Mouse (Mus musculus): ENCODE measurements around the gene Hdac8. TPM values are rescaled to one million over a fixed set of nuclear protein-coding genes. Genes with fewer than 3 reads are reported as not detected.

The Hdac8 gene
- total RNA-seq, 2 experiments from 2014 or later = 9.7 to 12.2 TPM

DNA sequence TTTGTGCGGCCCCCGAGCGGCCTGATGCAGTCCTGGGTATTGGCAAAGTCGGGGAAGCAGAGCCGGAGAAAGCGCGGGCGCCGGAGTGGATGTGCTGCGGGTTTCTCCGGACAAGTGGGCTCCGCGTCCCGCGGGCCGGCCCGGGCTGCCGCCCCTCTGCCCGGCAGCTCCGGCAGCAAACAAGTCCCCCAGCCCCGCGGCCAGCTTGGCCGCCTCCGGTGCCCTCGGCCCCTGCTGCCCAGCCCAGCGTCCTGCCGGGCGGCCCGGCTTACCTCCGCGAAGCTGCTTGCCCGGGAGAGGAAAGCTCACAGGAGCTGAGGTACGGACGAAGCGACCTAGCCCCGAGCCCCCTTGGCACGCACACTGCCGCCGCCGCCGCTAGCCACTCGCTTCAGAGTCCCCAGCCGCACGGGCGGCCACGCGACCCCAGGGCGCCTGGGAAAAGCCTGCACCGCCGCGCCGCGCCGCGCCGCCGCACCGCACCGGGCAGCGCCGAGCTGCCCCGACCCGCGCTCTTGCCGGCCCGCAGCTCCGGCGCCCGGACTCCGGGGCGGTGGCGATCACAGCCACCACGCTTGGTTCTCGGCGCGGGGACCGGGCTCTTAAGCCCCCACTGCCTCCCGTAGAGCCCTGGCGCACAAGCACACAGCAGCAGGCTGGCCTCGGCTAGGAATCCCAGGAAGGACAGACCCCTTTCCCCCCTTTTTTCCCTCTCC, 253.8 kb downstream of the Hdac8 start:
- DNase-seq (ENCODE audit: extremely low spot score in 1 of 2, low spot score in 2 of 2) = peak in 1 of 2 experiments; percentile 21
- intact Hi-C loops (cut with DNase I) = no loop called here

DNA sequence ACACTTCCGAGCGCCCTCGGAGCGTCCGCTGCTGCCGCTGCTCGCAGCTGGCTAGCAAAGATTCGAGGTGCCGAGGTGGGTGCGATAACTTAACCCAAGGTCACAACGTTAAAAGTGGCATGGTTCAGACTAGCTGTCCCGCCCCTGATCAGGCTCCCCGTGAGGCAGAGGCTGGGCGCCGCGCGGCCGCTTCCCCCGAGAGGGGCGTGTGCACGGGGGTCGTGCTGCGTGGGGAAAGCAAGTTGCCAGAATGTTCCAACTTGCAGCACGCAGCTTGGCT, 254.3 kb downstream of the Hdac8 start:
- intact Hi-C loops (cut with DNase I) = no loop called here
- no peak for DNase-seq (ENCODE audit: extremely low spot score in 1 of 2, low spot score in 2 of 2)

DNA sequence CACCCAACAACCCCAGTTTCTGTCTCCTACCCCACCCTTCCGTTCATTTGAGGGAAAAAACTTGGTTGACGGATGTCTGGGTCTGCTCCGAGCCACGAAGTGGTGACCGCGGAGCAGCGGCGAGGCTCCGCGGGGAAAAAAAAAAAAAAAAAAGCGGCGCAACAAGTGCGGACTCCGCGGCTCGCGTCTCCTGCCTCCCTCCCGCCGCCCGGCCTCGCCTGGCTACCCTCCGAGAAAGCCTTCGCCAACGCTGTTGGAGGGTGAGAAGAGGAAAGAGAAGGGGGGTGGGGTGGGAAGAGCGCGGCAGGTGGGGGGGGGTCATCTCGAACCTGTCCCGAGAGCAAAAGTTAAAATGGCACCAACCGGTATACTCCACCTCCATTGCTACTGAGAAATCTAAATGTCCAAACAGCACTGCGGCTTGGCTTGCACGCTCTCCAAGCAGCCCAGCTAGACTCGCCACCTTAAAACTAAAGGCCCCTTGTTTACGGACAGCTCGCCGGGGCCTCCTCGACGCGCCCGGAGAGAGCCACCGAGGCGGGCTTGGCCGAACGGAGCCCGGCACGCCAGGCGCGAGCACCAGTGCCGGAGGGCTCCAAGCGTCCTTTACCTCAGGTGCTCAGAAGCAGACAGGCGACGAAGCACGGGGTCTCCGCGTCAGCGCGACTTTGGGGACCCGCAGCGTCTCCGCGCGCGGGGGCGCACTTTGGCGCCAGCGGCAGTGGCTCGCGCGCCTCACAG, 254.8 kb downstream of the Hdac8 start:
- peak in 1 of 2 experiments; percentile 20 for DNase-seq (ENCODE audit: extremely low spot score in 1 of 2, low spot score in 2 of 2)
- intact Hi-C loops (cut with DNase I) = no loop called here

DNA sequence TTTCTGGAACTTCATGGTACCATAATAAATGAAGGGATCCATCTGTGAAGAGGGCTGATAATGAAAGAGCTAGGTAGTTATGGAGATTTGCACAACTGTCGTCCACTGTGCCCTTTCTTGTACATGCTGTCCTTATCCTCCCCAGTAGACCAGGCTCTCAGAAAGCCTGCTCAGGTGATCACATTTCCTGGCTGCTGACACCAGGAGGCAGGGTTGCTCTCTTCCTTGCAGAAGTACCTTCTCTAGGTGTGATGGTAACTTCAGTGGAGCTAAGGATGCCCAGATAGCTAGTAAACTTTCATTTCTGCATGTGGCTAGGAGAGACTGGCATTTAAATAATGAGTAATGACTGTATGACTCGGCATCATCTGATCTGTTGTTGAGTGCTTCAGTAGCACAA, 260.8 kb downstream of the Hdac8 start:
- no peak for DNase-seq (ENCODE audit: extremely low spot score in 1 of 2, low spot score in 2 of 2)
- intact Hi-C loops (cut with DNase I) = no loop called here

Small RNA genes lying within 50 kb of the gene (microRNA-seq; reads per million reads assigned to microRNA genes)
- not detected for gene Gm26318

Other genes starting within 250 kb of the Hdac8 start
- 10 to 100 TPM; 14.9 to 16.3 TPM for gene Phka1, start 138.9 kb upstream of the Hdac8 start, total RNA-seq (2021)
- not detected for gene Gm3880, start 181.6 kb upstream of the Hdac8 start, total RNA-seq (2021)
- not detected for gene Gm9112, start 202.3 kb upstream of the Hdac8 start, total RNA-seq (2021)
- not detected for gene Dmrtc1b, start 202.5 kb upstream of the Hdac8 start, total RNA-seq (2021)